ENCODE assay signal across 8 mouse cellular contexts in the genomic region with DNA sequence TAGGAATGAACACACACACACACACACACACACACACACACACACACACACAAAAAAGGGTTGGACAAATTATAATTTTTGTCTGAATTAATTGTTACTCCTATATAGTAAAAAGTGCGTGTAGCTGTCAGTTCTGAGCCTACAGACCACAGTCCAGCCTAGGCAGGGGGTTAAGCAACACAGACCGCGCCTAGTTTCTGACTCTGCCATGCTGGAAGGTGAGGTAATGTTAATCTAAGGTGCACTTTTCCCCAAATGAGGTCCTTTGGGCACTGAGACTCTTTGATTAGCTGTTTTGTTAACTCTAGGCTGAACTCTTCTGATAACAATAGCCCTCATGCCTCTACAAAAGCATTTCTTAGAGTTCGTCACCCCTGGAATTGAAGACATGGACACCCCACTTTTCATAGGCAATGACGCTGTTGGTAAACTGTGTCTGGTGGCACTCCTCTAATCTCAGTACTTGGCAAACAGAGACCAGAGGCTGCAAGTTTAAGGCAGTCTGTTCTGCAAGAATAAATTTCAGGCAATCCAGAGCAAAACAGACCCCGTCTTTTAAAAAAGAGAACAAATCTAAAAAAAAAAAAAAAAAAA. TPM values are rescaled to one million over a fixed set of nuclear protein-coding genes. Genes with fewer than 3 reads are reported as not detected.
DNase-seq lines count a peak whose midpoint lies in the region; ATAC-seq and TF ChIP-seq lines count a peak whose summit lies in the region.
"Had no signal": no experiment of that assay in that cellular context is flagged by ENCODE, and none has a peak within 500 bp of the region (broad histone marks: within the 10 kb centered on the region; RNA-seq: fewer than 3 reads in every experiment).

No protein-coding gene starts in this region.

- TF ChIP-seq EP300 in lung, postnatal 0 days (IDR thresholded peaks at IDR 0.05) = no peak; the same call in 1 of the 2 replicates

- no peak overlapping the region for H3K9ac ChIP-seq in kidney, embryonic 15.5 days
- H3K9ac ChIP-seq in embryonic facial prominence, embryonic 13.5 days = no peak overlapping the region
- no peak overlapping the region for H3K9ac ChIP-seq in lung, postnatal 0 days (replicated peaks; ENCODE audit: low read depth)
- no peak overlapping the region for H3K9ac ChIP-seq in midbrain, postnatal 0 days (replicated peaks; ENCODE audit: low read length, poor library complexity, severe bottlenecking)

- H3K27me3 ChIP-seq in kidney, embryonic 15.5 days = no peaks in the 10 kb centered on the region
- no peaks in the 10 kb centered on the region for H3K27me3 ChIP-seq in embryonic facial prominence, embryonic 13.5 days
- no peaks in the 10 kb centered on the region for H3K27me3 ChIP-seq in lung, postnatal 0 days (replicated peaks; ENCODE audit: insufficient read depth, low read length)
- no peaks in the 10 kb centered on the region for H3K27me3 ChIP-seq in midbrain, postnatal 0 days (ENCODE audit: insufficient read depth, low read length)

- 75% methylated on average over 6 of the region's 6 CpGs for WGBS in kidney, embryonic 15.5 days
- WGBS in embryonic facial prominence, embryonic 13.5 days = 79% methylated on average over 6 of the region's 6 CpGs
- WGBS in lung, postnatal 0 days = 50% methylated on average over 6 of the region's 6 CpGs
- WGBS in midbrain, postnatal 0 days = 85% methylated on average over 6 of the region's 6 CpGs

- ATAC-seq in kidney, embryonic 15.5 days (replicated peaks; ENCODE audit: low FRiP score) = no peak
- no peak for ATAC-seq in embryonic facial prominence, embryonic 13.5 days (ENCODE audit: insufficient number of reproducible peaks, insufficient read depth, low FRiP score, low TSS enrichment, low read depth)
- peak; percentile 29 for ATAC-seq in lung, postnatal 0 days
- no peak for ATAC-seq in midbrain, postnatal 0 days (ENCODE audit: low FRiP score)
- ATAC-seq in megakaryocyte, adult 5-6 weeks (ENCODE audit: poor library complexity, severe bottlenecking) = no peak

- peaks cover 18% of the 10 kb centered on the region for H3K4me1 ChIP-seq in kidney, embryonic 15.5 days
- peaks cover 18% of the 10 kb centered on the region for H3K4me1 ChIP-seq in embryonic facial prominence, embryonic 13.5 days
- peaks cover 13% of the 10 kb centered on the region; the same call in 1 of the 2 replicates for H3K4me1 ChIP-seq in lung, postnatal 0 days (ENCODE audit: insufficient read depth, low read depth, low read length)
- H3K4me1 ChIP-seq in midbrain, postnatal 0 days (ENCODE audit: insufficient read depth, low read length) = no peaks in the 10 kb centered on the region

- TF ChIP-seq CTCF in lung, postnatal 0 days (IDR thresholded peaks at IDR 0.05) = no peak
- no peak for TF ChIP-seq CTCF in midbrain, postnatal 0 days (IDR thresholded peaks at IDR 0.05)

- H3K27ac ChIP-seq in kidney, embryonic 15.5 days = peak overlapping the region; percentile 67
- H3K27ac ChIP-seq in embryonic facial prominence, embryonic 13.5 days = peak overlapping the region; percentile 91
- peak overlapping the region; percentile 93 for H3K27ac ChIP-seq in lung, postnatal 0 days (ENCODE audit: low read length)
- H3K27ac ChIP-seq in midbrain, postnatal 0 days (ENCODE audit: low read depth, low read length) = no peak overlapping the region

- no peaks in the 10 kb centered on the region for H3K9me3 ChIP-seq in kidney, embryonic 15.5 days (replicated peaks)
- no peaks in the 10 kb centered on the region for H3K9me3 ChIP-seq in embryonic facial prominence, embryonic 13.5 days
- no peaks in the 10 kb centered on the region for H3K9me3 ChIP-seq in lung, postnatal 0 days (ENCODE audit: low read length)
- no peaks in the 10 kb centered on the region for H3K9me3 ChIP-seq in midbrain, postnatal 0 days (ENCODE audit: low read length)
- H3K9me3 ChIP-seq: hindbrain, embryonic 10.5 days had no signal

- no peak for DNase-seq in kidney, adult 9 months
- peak; percentile 64 for DNase-seq in 3T3-L1 (ENCODE audit: low read depth, low spot score)
- peak; percentile 82 for DNase-seq in lung, postnatal 0 days (ENCODE audit: low spot score)
- no peak for DNase-seq in midbrain, postnatal 0 days (ENCODE audit: low spot score)

- H3K36me3 ChIP-seq in kidney, embryonic 15.5 days = peaks cover 17% of the 10 kb centered on the region; the same call in 1 of the 2 replicates
- peaks cover 19% of the 10 kb centered on the region for H3K36me3 ChIP-seq in embryonic facial prominence, embryonic 13.5 days
- H3K36me3 ChIP-seq in lung, postnatal 0 days (ENCODE audit: insufficient read depth, low read length) = no peaks in the 10 kb centered on the region
- no peaks in the 10 kb centered on the region for H3K36me3 ChIP-seq in midbrain, postnatal 0 days (ENCODE audit: insufficient read depth, low read length)

- no peak overlapping the region for H3K4me2 ChIP-seq in kidney, embryonic 15.5 days
- no peak overlapping the region for H3K4me2 ChIP-seq in embryonic facial prominence, embryonic 13.5 days
- no peak overlapping the region for H3K4me2 ChIP-seq in lung, postnatal 0 days (replicated peaks; ENCODE audit: low read depth, low read length)
- no peak overlapping the region for H3K4me2 ChIP-seq in midbrain, postnatal 0 days (ENCODE audit: low read depth, low read length, poor library complexity, severe bottlenecking)

- no peak overlapping the region for H3K4me3 ChIP-seq in kidney, embryonic 15.5 days (replicated peaks)
- no peak overlapping the region for H3K4me3 ChIP-seq in embryonic facial prominence, embryonic 13.5 days
- H3K4me3 ChIP-seq in lung, postnatal 0 days (ENCODE audit: low read depth, low read length) = no peak overlapping the region
- H3K4me3 ChIP-seq in midbrain, postnatal 0 days (ENCODE audit: low read depth, low read length) = no peak overlapping the region
- H3K4me3 ChIP-seq: hindbrain, embryonic 10.5 days had no signal

RNA-seq across cellular contexts. Expression of a gene that starts 3.0 kb away (rescaled TPM):
- 25.6 TPM in 2 replicates for polyA plus RNA-seq in kidney, embryonic 15.5 days (2015; fragmentation: Nextera tagmentation; extraction: Ambion mirVana)
- polyA plus RNA-seq in embryonic facial prominence, embryonic 13.5 days (2015; fragmentation: Nextera tagmentation; extraction: Ambion mirVana) = 26.4 and 28.5 TPM in 2 replicates
- 27.9 and 28.0 TPM in 2 replicates for polyA plus RNA-seq in lung, postnatal 0 days (2015; fragmentation: Nextera tagmentation; extraction: Ambion mirVana)
- 36.5 and 40.1 TPM in 2 replicates for total RNA-seq in midbrain, postnatal 0 days (2014; rRNA removed)
- polyA plus RNA-seq in midbrain, postnatal 0 days (2015; fragmentation: Nextera tagmentation; extraction: Ambion mirVana) = 35.5 and 36.7 TPM in 2 replicates
- 13.6 and 14.0 TPM in 2 replicates for total RNA-seq in megakaryocyte, adult 5-6 weeks (2015)
- 8.4 and 13.5 TPM in 2 replicates for total RNA-seq in megakaryocyte, adult 5-6 weeks (2017)

RNA-seq across cellular contexts. Expression of a gene that starts 16.8 kb away (rescaled TPM):
- 3.2 and 3.6 TPM in 2 replicates for polyA plus RNA-seq in kidney, embryonic 15.5 days (2015; fragmentation: Nextera tagmentation; extraction: Ambion mirVana)
- 4.4 and 5.1 TPM in 2 replicates for polyA plus RNA-seq in embryonic facial prominence, embryonic 13.5 days (2015; fragmentation: Nextera tagmentation; extraction: Ambion mirVana)
- 12.2 TPM in 2 replicates for polyA plus RNA-seq in lung, postnatal 0 days (2015; fragmentation: Nextera tagmentation; extraction: Ambion mirVana)
- 19.3 and 27.5 TPM in 2 replicates for total RNA-seq in midbrain, postnatal 0 days (2014; rRNA removed)
- 9.5 and 10.2 TPM in 2 replicates for polyA plus RNA-seq in midbrain, postnatal 0 days (2015; fragmentation: Nextera tagmentation; extraction: Ambion mirVana)
- 1.5 and 1.8 TPM in 2 replicates for total RNA-seq in megakaryocyte, adult 5-6 weeks (2015)
- total RNA-seq in megakaryocyte, adult 5-6 weeks (2017) = 2.4 and 3.3 TPM in 2 replicates

RNA-seq across cellular contexts. Expression of a gene that starts 17.2 kb away (rescaled TPM):
- polyA plus RNA-seq in kidney, embryonic 15.5 days (2015; fragmentation: Nextera tagmentation; extraction: Ambion mirVana) = 62.1 and 71.5 TPM in 2 replicates
- polyA plus RNA-seq in embryonic facial prominence, embryonic 13.5 days (2015; fragmentation: Nextera tagmentation; extraction: Ambion mirVana) = 53.8 and 57.5 TPM in 2 replicates
- polyA plus RNA-seq in lung, postnatal 0 days (2015; fragmentation: Nextera tagmentation; extraction: Ambion mirVana) = 36.5 and 38.7 TPM in 2 replicates
- total RNA-seq in midbrain, postnatal 0 days (2014; rRNA removed) = 10.0 and 13.1 TPM in 2 replicates
- polyA plus RNA-seq in midbrain, postnatal 0 days (2015; fragmentation: Nextera tagmentation; extraction: Ambion mirVana) = 14.0 and 15.1 TPM in 2 replicates
- total RNA-seq in megakaryocyte, adult 5-6 weeks (2015) = 21.5 and 25.5 TPM in 2 replicates
- total RNA-seq in megakaryocyte, adult 5-6 weeks (2017) = 29.1 and 35.0 TPM in 2 replicates

RNA-seq across cellular contexts. Expression of a gene that starts 24.0 kb away (rescaled TPM):
- polyA plus RNA-seq in kidney, embryonic 15.5 days (2015; fragmentation: Nextera tagmentation; extraction: Ambion mirVana) = 10.6 and 10.8 TPM in 2 replicates
- polyA plus RNA-seq in embryonic facial prominence, embryonic 13.5 days (2015; fragmentation: Nextera tagmentation; extraction: Ambion mirVana) = 12.3 and 12.4 TPM in 2 replicates
- polyA plus RNA-seq in lung, postnatal 0 days (2015; fragmentation: Nextera tagmentation; extraction: Ambion mirVana) = 13.2 and 14.9 TPM in 2 replicates
- 98.2 and 103 TPM in 2 replicates for total RNA-seq in midbrain, postnatal 0 days (2014; rRNA removed)
- polyA plus RNA-seq in midbrain, postnatal 0 days (2015; fragmentation: Nextera tagmentation; extraction: Ambion mirVana) = 11.7 and 13.1 TPM in 2 replicates
- 7.7 and 8.7 TPM in 2 replicates for total RNA-seq in megakaryocyte, adult 5-6 weeks (2015)
- 15.6 and 16.8 TPM in 2 replicates for total RNA-seq in megakaryocyte, adult 5-6 weeks (2017)

RNA-seq across cellular contexts. Expression of a gene that starts 29.9 kb away (rescaled TPM):
- 27.8 and 30.2 TPM in 2 replicates for polyA plus RNA-seq in kidney, embryonic 15.5 days (2015; fragmentation: Nextera tagmentation; extraction: Ambion mirVana)
- polyA plus RNA-seq in embryonic facial prominence, embryonic 13.5 days (2015; fragmentation: Nextera tagmentation; extraction: Ambion mirVana) = 15.9 and 16.1 TPM in 2 replicates
- 14.1 and 14.4 TPM in 2 replicates for polyA plus RNA-seq in lung, postnatal 0 days (2015; fragmentation: Nextera tagmentation; extraction: Ambion mirVana)
- 6.3 and 10.9 TPM in 2 replicates for total RNA-seq in midbrain, postnatal 0 days (2014; rRNA removed)
- polyA plus RNA-seq in midbrain, postnatal 0 days (2015; fragmentation: Nextera tagmentation; extraction: Ambion mirVana) = 4.0 and 5.0 TPM in 2 replicates
- 17.3 and 20.8 TPM in 2 replicates for total RNA-seq in megakaryocyte, adult 5-6 weeks (2015)
- 14.4 and 14.8 TPM in 2 replicates for total RNA-seq in megakaryocyte, adult 5-6 weeks (2017)

Comparison
In these comparisons a context has a peak if more than half of its experiments do, and no peak if none do; other contexts are left out.
1. DNase-seq: peak in 3T3-L1 (single experiment) and lung, postnatal 0 days (single experiment); none in kidney, adult 9 months (single experiment) and midbrain, postnatal 0 days (single experiment).